Mouse (Mus musculus) CH12.LX (cell line): Measurements from ENCODE around the gene Slc38a2. TPM values are rescaled to one million over a fixed set of nuclear protein-coding genes. Genes with fewer than 3 reads are reported as not detected.
A peak's percentile ranks its signal among the peaks of the same experiment; 100 is the strongest.

ENCODE experiments used
- DNase-seq: peaks from one replicate; pipeline ENCODE4 v3.0.0-alpha.2; 2013; ENCODE audit errors: extremely low read depth
- H3K27ac ChIP-seq: 2 replicates; pipeline ENCODE4 v1.5.1; 2012; ENCODE audit warnings: low read depth, mild to moderate bottlenecking, control low read depth, moderate library complexity; ENCODE audit not compliant: insufficient read depth
- H3K27me3 ChIP-seq: replicated peaks from 2 replicates; pipeline ENCODE3; 2012; ENCODE audit warnings: inconsistent platforms
- H3K36me3 ChIP-seq, 2 experiments: replicated peaks in 1 of 2; 2 replicates each; pipeline versions ENCODE3 to v1.6.1; 2012; ENCODE audit warnings: inconsistent platforms in 1 of 2, low read length in 1 of 2, mild to moderate bottlenecking in 1 of 2, mixed read lengths in 1 of 2, moderate library complexity in 1 of 2; ENCODE audit not compliant: control insufficient read depth in 1 of 2, insufficient read depth in 1 of 2
- H3K4me1 ChIP-seq, 2 experiments: 2 replicates each; pipeline ENCODE4 v1.6.1; 2012; ENCODE audit warnings: inconsistent platforms in 1 of 2, moderate library complexity in 1 of 2; ENCODE audit not compliant: insufficient read depth in 2 of 2, control insufficient read depth in 1 of 2
- H3K4me2 ChIP-seq: 2 replicates; pipeline ENCODE4 v1.6.1; 2012; ENCODE audit warnings: low read depth, mild to moderate bottlenecking, control low read depth; ENCODE audit not compliant: poor library complexity, insufficient read depth, severe bottlenecking
- H3K4me3 ChIP-seq, 3 experiments: fragments of 150-350 bp in 1 of 3; sonication (generic) in 1 of 3; replicated peaks in 1 of 3; 2 replicates each; pipeline versions ENCODE3 to v1.5.1; 2011 to 2012; ENCODE audit warnings: low read depth in 2 of 3, low read length in 2 of 3, mild to moderate bottlenecking in 2 of 3, moderate library complexity in 2 of 3, control low read depth in 1 of 3, improper control_type of control experiment in 1 of 3, inconsistent platforms in 1 of 3, mixed read lengths in 1 of 3; ENCODE audit not compliant: poor library complexity in 1 of 3
- H3K79me2 ChIP-seq: replicated peaks from 2 replicates; pipeline ENCODE4 v1.6.1; 2012; ENCODE audit warnings: mild to moderate bottlenecking, moderate library complexity; ENCODE audit not compliant: control insufficient read depth, poor library complexity, insufficient read depth, severe bottlenecking; ENCODE audit errors: extremely low read depth
- H3K9ac ChIP-seq: 2 replicates; pipeline ENCODE4 v1.6.1; 2012; ENCODE audit warnings: low read depth, mild to moderate bottlenecking, control low read depth, moderate library complexity; ENCODE audit not compliant: insufficient read depth
- H3K9me3 ChIP-seq: replicated peaks from 2 replicates; pipeline ENCODE3; 2012; ENCODE audit warnings: low read length, inconsistent platforms, mixed read lengths
- CHD2 ChIP-seq: IDR thresholded peaks from 2 replicates; pipeline ENCODE4 v1.6.1; 2011; ENCODE audit warnings: low read length, improper control_type of control experiment
- CTCF ChIP-seq, 2 experiments: IDR thresholded peaks in 1 of 2; conservative IDR thresholded peaks in 1 of 2; 2 replicates each; pipeline ENCODE4 v1.5.1; 2011 to 2012; ENCODE audit warnings: low read depth in 2 of 2, low read length in 2 of 2, improper control_type of control experiment in 1 of 2, inconsistent platforms in 1 of 2, mild to moderate bottlenecking in 1 of 2, moderate library complexity in 1 of 2
- EP300 ChIP-seq: IDR thresholded peaks from 2 replicates; pipeline ENCODE4 v1.6.1; 2011; ENCODE audit warnings: low read length, improper control_type of control experiment
- IRF4 ChIP-seq: IDR thresholded peaks from 2 replicates; pipeline ENCODE4 v1.6.1; 2014; ENCODE audit warnings: low read depth, mild to moderate bottlenecking, inconsistent platforms, low read length, improper control_type of control experiment
- JUND ChIP-seq: conservative IDR thresholded peaks from 2 replicates; pipeline ENCODE4 v1.6.1; 2011; ENCODE audit warnings: low read depth, low read length, improper control_type of control experiment
- MAX ChIP-seq: IDR thresholded peaks from 2 replicates; pipeline ENCODE4 v1.6.1; 2011; ENCODE audit warnings: low read length, improper control_type of control experiment
- MAZ ChIP-seq: IDR thresholded peaks from 2 replicates; pipeline ENCODE4 v1.6.1; 2012; ENCODE audit warnings: low read depth, mild to moderate bottlenecking, inconsistent platforms, low read length, improper control_type of control experiment, moderate library complexity
- MEF2A ChIP-seq: IDR thresholded peaks from 2 replicates; pipeline ENCODE4 v1.6.1; 2014; ENCODE audit warnings: low read depth, mild to moderate bottlenecking, inconsistent platforms, low read length, improper control_type of control experiment, borderline replicate concordance
- NELFE ChIP-seq: IDR thresholded peaks from 2 replicates; pipeline ENCODE4 v1.6.1; 2011; ENCODE audit warnings: low read depth, low read length, improper control_type of control experiment
- NRF1 ChIP-seq: IDR thresholded peaks from 2 replicates; pipeline ENCODE4 v1.6.1; 2014; ENCODE audit warnings: low read depth, mild to moderate bottlenecking, inconsistent platforms, low read length, improper control_type of control experiment, moderate library complexity
- POLR2AphosphoS2 ChIP-seq: IDR thresholded peaks from 2 replicates; pipeline ENCODE4 v1.6.1; 2011; ENCODE audit warnings: low read depth, low read length, improper control_type of control experiment
- RAD21 ChIP-seq: IDR thresholded peaks from 2 replicates; pipeline ENCODE4 v1.6.1; 2011; ENCODE audit warnings: low read depth, mild to moderate bottlenecking, low read length, improper control_type of control experiment, moderate library complexity
- RCOR1 ChIP-seq: conservative IDR thresholded peaks from 2 replicates; pipeline ENCODE4 v1.6.1; 2012; ENCODE audit warnings: low read depth, mild to moderate bottlenecking, inconsistent platforms, low read length, improper control_type of control experiment
- SIN3A ChIP-seq: IDR thresholded peaks from 2 replicates; pipeline ENCODE4 v1.6.1; 2012; ENCODE audit warnings: low read length, improper control_type of control experiment, inconsistent platforms
- SMC3 ChIP-seq: IDR thresholded peaks from 2 replicates; pipeline ENCODE4 v1.6.1; 2011; ENCODE audit warnings: low read depth, low read length, improper control_type of control experiment
- TBP ChIP-seq: conservative IDR thresholded peaks from 2 replicates; pipeline ENCODE4 v1.6.1; 2011; ENCODE audit warnings: low read depth, low read length, improper control_type of control experiment
- TCF12 ChIP-seq: IDR thresholded peaks from 2 replicates; pipeline ENCODE4 v1.6.1; 2014; ENCODE audit warnings: low read depth, mild to moderate bottlenecking, inconsistent platforms, low read length, improper control_type of control experiment
- USF1 ChIP-seq: IDR thresholded peaks from 2 replicates; pipeline ENCODE4 v1.6.1; 2014; ENCODE audit warnings: low read depth, mild to moderate bottlenecking, inconsistent platforms, low read length, improper control_type of control experiment
- ZC3H11A ChIP-seq: IDR thresholded peaks from 2 replicates; pipeline ENCODE4 v1.6.1; 2012; ENCODE audit warnings: low read depth, mild to moderate bottlenecking, inconsistent platforms, low read length, improper control_type of control experiment
- ZKSCAN1 ChIP-seq: IDR thresholded peaks from 2 replicates; pipeline ENCODE4 v1.6.1; 2012; ENCODE audit warnings: low read depth, inconsistent platforms, low read length, improper control_type of control experiment, borderline replicate concordance
- dilution Hi-C: fragments of 300-500 bp; cut with MboI; formaldehyde crosslinking; loops from 2 replicates; pipeline ENCODE4 v1.14.3; 2020; ENCODE audit warnings: low sequenced_read_pairs; ENCODE audit not compliant: extremely low pct_unique_long_range_greater_than_20kb, extremely low pct_ligation_motif_present
- in situ Hi-C: fragments of 300-500 bp; cut with MboI; formaldehyde crosslinking; loops from 3 replicates; pipeline ENCODE4 v1.14.3; 2019; ENCODE audit warnings: low sequenced_read_pairs, low pct_ligation_motif_present, low pct_unique_long_range_greater_than_20kb, mixed read lengths
- polyA plus RNA-seq: library from polyadenylated mRNA; unstranded; fragments of >175 nt; gene quantifications from 2 replicates; pipeline ENCODE4 v1.2.1, GENCODE M21; 2012; ENCODE audit warnings: low read depth; ENCODE audit not compliant: insufficient read length
- total RNA-seq, 2 experiments: library from RNA; depleted of rRNA; stranded (reverse); fragments of 300-350 nt in 1 of 2; fragments of >200 nt in 1 of 2; gene quantifications; 2 replicates each; pipeline ENCODE4 v1.2.3; 2012 to 2014

Slc38a2 gene
- total and polyA plus RNA-seq, 3 experiments: 41.4 to 70.5 (median 59.3) TPM

GRCm38 (mm10) chr15:96666663-96667062, 32.9 kb downstream of the Slc38a2 start:
- peak; percentile 89 for DNase-seq
- H3K4me2 ChIP-seq: peak overlapping the region; percentile 99
- dilution Hi-C loops: no loop called here
- H3K27ac ChIP-seq: no peak overlapping the region
- no peaks in the 10 kb centered on the region for H3K36me3 ChIP-seq
- peaks cover 3% of the 10 kb centered on the region for H3K27me3 ChIP-seq
- H3K9me3 ChIP-seq: no peaks in the 10 kb centered on the region
- H3K79me2 ChIP-seq: no peaks in the 10 kb centered on the region
- H3K9ac ChIP-seq: peak overlapping the region; percentile 55; the same call in 1 of the 2 replicates
- H3K4me3 ChIP-seq: peak overlapping the region; percentile 25 to 33 (median 26)
- in situ Hi-C loops: no loop called here
- TF ChIP-seq SMC3: peak; percentile 95
- no peak for TF ChIP-seq MAZ
- TF ChIP-seq SIN3A: 0 out of 2 replicates have a peak, but pooled peaks have one; percentile 52
- TF ChIP-seq TCF12: peak; percentile 34; the same call in 1 of the 2 replicates
- TF ChIP-seq ZC3H11A: peak; percentile 66; the same call in 1 of the 2 replicates
- TF ChIP-seq CTCF (conservative IDR thresholded peaks at IDR 0.05 in 1 of 2, IDR thresholded peaks at IDR 0.05 in 1 of 2; ENCODE audit: low read depth in 2 of 2, low read length in 2 of 2): peak; percentile 73 to 94
- TF ChIP-seq EP300: no peak
- TF ChIP-seq IRF4: peak; percentile 40; the same call in 1 of the 2 replicates
- TF ChIP-seq ZKSCAN1: no peak
- no peak for TF ChIP-seq NRF1
- TF ChIP-seq RAD21: peak; percentile 75
- TF ChIP-seq POLR2AphosphoS2: no peak
- peak; percentile 36; the same call in 1 of the 2 replicates for TF ChIP-seq MEF2A
- no peak for TF ChIP-seq MAX
- no peak; the same call in 1 of the 2 replicates for TF ChIP-seq NELFE
- H3K4me1 ChIP-seq: peaks cover 2 to 8% of the 10 kb centered on the region in 2 experiments; a peak in 2 of 4 replicates

GRCm38 (mm10) chr15:96665889-96666288, 33.6 kb downstream of the Slc38a2 start:
- Histone ChIP-seq H3K4me3 (peak overlapping the region; percentile 4 to 26 (median 25)), H3K4me1 (peaks cover 2 to 8% of the 10 kb centered on the region in 2 experiments; a peak in 2 of 4 replicates), H3K27ac (no peak overlapping the region), H3K36me3 (no peaks in the 10 kb centered on the region), H3K9ac (peak overlapping the region; percentile 55; the same call in 1 of the 2 replicates), H3K4me2 (peak overlapping the region; percentile 99; the same call in 1 of the 2 replicates), H3K27me3 (peaks cover 3% of the 10 kb centered on the region), H3K9me3 (no peaks in the 10 kb centered on the region), H3K79me2 (no peaks in the 10 kb centered on the region)
- DNase-seq: peak; percentile 90
- in situ Hi-C loops: no loop called here
- TF ChIP-seq MAZ: no peak
- 0 out of 2 replicates have a peak, but pooled peaks have one; percentile 19 for TF ChIP-seq TCF12
- no peak for TF ChIP-seq NELFE
- no peak for TF ChIP-seq MAX
- no peak for TF ChIP-seq RCOR1
- TF ChIP-seq EP300: no peak
- peak; percentile 93 for TF ChIP-seq SMC3
- TF ChIP-seq JUND: no peak; the same call in 1 of the 2 replicates
- TF ChIP-seq ZKSCAN1: no peak
- TF ChIP-seq TBP: no peak
- TF ChIP-seq SIN3A: peak; percentile 40; the same call in 1 of the 2 replicates
- TF ChIP-seq USF1: no peak
- peak; percentile 70 to 97 for TF ChIP-seq CTCF (conservative IDR thresholded peaks at IDR 0.05 in 1 of 2, IDR thresholded peaks at IDR 0.05 in 1 of 2; ENCODE audit: low read depth in 2 of 2, low read length in 2 of 2)
- TF ChIP-seq CHD2: no peak
- TF ChIP-seq ZC3H11A: peak; percentile 85
- dilution Hi-C loops: no loop called here
